In the genomic region with DNA sequence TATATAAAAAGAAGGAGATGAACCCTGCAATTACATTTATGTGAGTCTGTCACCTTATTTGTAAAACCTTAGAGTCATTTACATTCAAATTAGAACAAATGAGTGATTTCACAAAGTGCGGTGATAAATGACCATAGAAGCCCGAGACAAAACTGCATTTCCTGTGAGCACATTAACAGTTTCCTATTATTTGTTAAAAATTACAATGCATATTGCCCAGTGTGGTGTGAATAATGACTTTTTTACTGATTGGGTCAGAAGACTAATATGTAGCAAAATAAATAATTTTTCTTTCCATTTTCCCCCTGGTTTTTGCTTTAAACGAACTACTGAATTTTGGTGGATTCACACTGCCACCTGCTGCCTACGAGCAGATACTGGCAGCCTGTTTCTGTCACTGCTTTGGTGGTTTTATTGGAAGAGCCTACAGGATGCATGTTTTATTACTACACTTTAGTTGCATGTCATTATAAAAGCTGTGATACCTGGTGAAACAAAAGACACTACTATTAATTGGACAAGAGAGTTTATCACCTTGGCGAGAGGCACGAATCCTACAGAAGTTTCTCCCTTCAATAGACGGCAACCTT, we compare ENCODE assay signal across 8 mouse cellular contexts.
DNase-seq lines count a peak whose midpoint lies in the region; ATAC-seq and TF ChIP-seq lines count a peak whose summit lies in the region.

No protein-coding gene starts in this region.

- H3K4me2 ChIP-seq in kidney, embryonic 16.5 days (replicated peaks; ENCODE audit: low read depth, low read length): no peak overlapping the region

- peak; percentile 9 for DNase-seq in kidney, adult 2 months
- DNase-seq in ES-CJ7 (ENCODE audit: low read depth, low spot score): peak; percentile 10
- peak; percentile 1 for DNase-seq in induced T-regulatory cell, adult 2 months (ENCODE audit: low read depth)
- peak; percentile 35 to 42 for DNase-seq in right cerebral cortex, adult 2 months (ENCODE audit: low spot score in 2 of 2)
- no peak for DNase-seq in spleen, adult 12 weeks (ENCODE audit: low spot score)
- DNase-seq in ovary, postnatal 36 days (ENCODE audit: low spot score): no peak

- no peaks in the 10 kb centered on the region for H3K27me3 ChIP-seq in kidney, adult 2 months (replicated peaks; ENCODE audit: control insufficient read depth, insufficient read depth, low read length)
- H3K27me3 ChIP-seq in kidney, embryonic 16.5 days (ENCODE audit: insufficient read depth, low read length): no peaks in the 10 kb centered on the region

- no peak overlapping the region for H3K9ac ChIP-seq in kidney, embryonic 16.5 days (replicated peaks; ENCODE audit: low read length)

- peak; percentile 56 for TF ChIP-seq CTCF in kidney, adult 2 months (conservative IDR thresholded peaks at IDR 0.05; ENCODE audit: insufficient read depth, insufficient read length, low read depth, low read length)

- no peak overlapping the region for H3K27ac ChIP-seq in kidney, adult 2 months (ENCODE audit: insufficient read depth, low read depth, low read length)
- H3K27ac ChIP-seq in kidney, embryonic 16.5 days (ENCODE audit: low read length): no peak overlapping the region

- H3K4me3 ChIP-seq in kidney, adult 2 months (ENCODE audit: insufficient read depth, low read depth, low read length): no peak overlapping the region
- H3K4me3 ChIP-seq in kidney, embryonic 16.5 days (ENCODE audit: low read length): no peak overlapping the region

- 57% methylated on average over 7 of the region's 7 CpGs for WGBS in kidney, adult 2 months
- WGBS in kidney, embryonic 16.5 days: 58% methylated on average over 7 of the region's 7 CpGs

- ATAC-seq in kidney, embryonic 16.5 days (ENCODE audit: low FRiP score, low TSS enrichment): no peak
- peak; percentile 63 for ATAC-seq in common myeloid progenitor, adult 5-6 weeks (replicated peaks; ENCODE audit: low read depth, poor library complexity, severe bottlenecking)

- no peaks in the 10 kb centered on the region for H3K9me3 ChIP-seq in kidney, embryonic 16.5 days (ENCODE audit: low read length)

- TF ChIP-seq POLR2A in kidney, adult 2 months (IDR thresholded peaks at IDR 0.05; ENCODE audit: low read depth, low read length): no peak

- H3K36me3 ChIP-seq in kidney, adult 2 months (ENCODE audit: control insufficient read depth, insufficient read depth, low read length): no peaks in the 10 kb centered on the region
- H3K36me3 ChIP-seq in kidney, embryonic 16.5 days (ENCODE audit: insufficient read depth, low read length): no peaks in the 10 kb centered on the region

- H3K4me1 ChIP-seq in kidney, adult 2 months (ENCODE audit: control insufficient read depth, insufficient read depth, low read length): no peaks in the 10 kb centered on the region
- H3K4me1 ChIP-seq in kidney, embryonic 16.5 days (ENCODE audit: insufficient read depth, low read length): no peaks in the 10 kb centered on the region

Comparison
In these comparisons a context has a peak if more than half of its experiments do, and no peak if none do; other contexts are left out.
1. DNase-seq: peak in kidney, adult 2 months (single experiment), ES-CJ7 (single experiment), induced T-regulatory cell, adult 2 months (single experiment) and right cerebral cortex, adult 2 months (2 of 2); none in spleen, adult 12 weeks (single experiment) and ovary, postnatal 36 days (single experiment).